Mouse (Mus musculus) kidney, postnatal 36 days (tissue): Measurements from ENCODE around the gene Nkd1.

Source experiments
- DNase-seq, 2 experiments: peaks; one replicate each; pipeline ENCODE4 v3.0.0; 2021 to 2022; ENCODE audit warnings: mixed read lengths in 2 of 2

Gene Nkd1

DNA sequence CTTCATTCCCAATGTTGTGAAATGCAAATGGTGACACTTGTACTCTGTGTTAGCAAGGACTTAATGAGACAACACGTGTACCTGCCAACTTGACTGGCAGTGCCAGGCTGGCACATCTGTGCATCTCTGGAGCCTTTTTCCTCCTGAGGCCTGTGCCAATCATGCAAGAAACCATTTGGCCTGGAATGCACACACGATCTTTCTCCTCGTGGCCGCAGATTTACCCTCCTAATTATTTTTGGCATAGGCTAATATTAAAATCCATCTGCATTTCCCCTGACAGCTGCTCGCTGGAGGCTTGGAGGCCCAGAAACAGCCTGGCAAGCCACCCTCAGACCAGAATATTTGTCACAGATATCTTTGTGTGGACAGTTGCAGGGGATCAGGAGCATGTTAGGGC lies 56.5 kb downstream of the Nkd1 start:
- no peak for DNase-seq

DNA sequence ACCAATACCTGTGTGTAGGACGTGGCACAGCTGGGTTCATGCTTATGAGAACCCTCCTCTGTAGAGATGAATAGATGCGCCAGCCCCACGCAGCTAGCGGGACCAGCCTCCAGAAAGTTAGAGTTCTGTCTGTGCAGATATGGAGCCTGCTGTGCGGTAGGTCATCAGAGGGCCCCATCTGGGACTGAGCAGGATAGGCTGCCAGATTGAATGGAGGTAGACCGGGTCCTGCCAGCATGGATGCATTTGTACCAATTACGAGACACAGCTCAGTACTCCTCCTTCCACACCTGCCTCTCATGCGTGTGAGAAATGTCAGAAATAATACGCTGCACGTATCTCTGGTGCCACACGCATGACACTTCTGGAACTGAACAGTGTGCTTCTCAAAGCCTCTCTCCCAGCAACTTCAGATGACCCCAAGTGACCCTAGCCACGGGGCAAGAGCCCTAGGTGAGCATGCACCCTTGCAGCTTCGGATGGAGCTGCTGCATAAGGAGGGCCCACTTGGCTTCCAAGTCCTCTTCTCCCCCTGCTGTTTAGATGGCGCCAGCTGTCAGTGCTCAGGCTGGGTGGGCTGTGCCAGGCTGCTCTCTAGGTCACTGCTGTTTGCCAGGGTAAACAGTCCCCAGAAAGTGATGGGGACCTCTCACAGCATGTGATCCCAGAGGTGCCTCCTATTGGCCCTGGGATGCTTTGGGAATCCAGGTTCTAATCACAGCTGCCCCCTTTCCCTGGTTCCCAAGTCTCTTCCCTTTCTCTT lies 57.4 kb downstream of the Nkd1 start:
- DNase-seq = no peak

DNA sequence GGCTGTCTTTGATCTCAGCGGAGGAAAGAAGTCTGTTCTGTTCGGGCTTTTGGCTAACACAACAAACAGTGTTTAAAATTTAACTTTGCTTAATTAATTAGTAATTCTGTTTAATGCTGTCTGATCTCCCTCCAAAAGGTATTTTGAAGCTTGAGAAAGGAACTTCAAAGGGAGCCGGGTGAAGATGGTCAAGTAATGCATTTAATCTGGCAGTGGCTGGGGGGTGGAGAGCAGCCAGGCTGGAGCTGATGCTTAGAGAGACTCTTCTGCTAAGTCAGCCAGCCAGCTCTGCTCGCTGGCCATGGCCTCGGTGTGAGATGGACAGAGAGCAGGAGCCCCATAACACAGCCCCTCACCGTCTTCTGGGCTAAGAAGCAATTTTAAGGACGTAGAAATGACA lies 58.1 kb downstream of the Nkd1 start:
- DNase-seq = peak; percentile 51 to 72

DNA sequence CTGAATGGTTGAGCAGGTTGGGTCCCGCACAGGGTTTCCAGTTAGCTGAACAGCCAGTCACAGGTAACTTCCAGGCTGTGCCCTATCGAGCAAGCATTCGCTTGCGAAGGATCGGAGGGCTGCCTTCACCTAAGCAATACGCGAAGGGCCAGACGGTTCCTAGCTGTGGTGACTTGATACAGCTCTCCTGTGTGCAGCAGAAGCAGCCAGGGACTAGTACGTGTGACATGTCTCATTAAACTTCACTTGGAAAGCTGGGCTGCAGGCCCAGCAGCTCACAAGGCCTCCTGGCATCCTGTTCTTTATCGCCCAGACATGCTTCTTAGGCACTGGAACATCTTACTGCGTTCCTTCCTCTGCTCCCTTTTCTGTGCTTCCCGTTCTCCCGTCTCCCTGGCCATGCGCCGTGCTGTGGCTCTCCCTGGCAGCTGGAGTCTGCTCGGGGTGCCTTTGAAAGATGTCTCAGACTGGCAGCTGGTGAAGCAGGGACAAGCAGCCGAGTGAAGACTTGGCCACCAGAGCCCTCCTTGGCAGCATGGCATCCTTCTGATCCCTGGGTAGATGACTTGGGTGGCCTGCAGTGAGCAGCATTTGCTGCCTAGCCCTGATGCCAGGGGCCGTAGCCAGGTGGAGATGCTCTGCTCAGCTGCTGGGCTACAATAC lies 58.6 kb downstream of the Nkd1 start:
- DNase-seq = no peak

DNA sequence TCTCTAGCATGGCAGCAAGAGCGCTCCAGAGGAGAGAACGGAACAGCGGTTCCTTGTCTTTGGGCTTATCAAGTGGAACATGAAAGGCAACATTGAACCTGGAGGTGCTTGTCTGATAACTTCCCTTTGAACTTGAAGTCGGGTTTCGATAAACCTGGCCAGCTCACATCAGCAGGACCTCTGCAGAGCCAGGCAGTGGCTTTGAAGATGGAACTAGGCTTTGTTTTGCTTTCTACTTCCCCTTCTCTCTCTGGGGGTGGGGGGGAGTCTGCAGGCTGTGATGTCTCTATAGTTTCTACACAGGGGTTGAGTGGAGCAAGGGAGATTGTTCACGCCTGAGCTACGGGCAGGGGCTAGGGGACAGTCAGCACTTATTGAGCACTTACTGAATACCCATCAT lies 59.6 kb downstream of the Nkd1 start:
- no peak for DNase-seq

DNA sequence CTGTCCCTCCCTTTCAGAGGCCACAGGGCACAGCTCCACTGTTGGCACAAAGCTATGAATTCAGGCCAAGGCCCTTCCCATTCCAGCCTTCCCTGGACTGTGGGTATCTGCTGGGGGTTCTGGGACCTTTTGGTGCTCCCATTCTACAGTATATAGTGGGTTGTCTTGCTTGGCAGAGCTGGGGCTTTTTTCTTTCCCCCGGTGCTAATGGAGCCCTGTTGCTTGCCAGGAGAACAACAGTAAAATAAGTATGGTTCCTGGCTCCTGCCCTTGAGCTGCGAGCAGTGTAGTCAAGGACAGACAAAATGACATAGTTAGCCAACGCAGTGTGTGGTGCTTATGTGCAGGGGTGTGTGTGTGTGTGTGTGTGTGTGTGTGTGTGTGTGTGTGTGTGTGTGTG lies 62.7 kb downstream of the Nkd1 start:
- no peak for DNase-seq

DNA sequence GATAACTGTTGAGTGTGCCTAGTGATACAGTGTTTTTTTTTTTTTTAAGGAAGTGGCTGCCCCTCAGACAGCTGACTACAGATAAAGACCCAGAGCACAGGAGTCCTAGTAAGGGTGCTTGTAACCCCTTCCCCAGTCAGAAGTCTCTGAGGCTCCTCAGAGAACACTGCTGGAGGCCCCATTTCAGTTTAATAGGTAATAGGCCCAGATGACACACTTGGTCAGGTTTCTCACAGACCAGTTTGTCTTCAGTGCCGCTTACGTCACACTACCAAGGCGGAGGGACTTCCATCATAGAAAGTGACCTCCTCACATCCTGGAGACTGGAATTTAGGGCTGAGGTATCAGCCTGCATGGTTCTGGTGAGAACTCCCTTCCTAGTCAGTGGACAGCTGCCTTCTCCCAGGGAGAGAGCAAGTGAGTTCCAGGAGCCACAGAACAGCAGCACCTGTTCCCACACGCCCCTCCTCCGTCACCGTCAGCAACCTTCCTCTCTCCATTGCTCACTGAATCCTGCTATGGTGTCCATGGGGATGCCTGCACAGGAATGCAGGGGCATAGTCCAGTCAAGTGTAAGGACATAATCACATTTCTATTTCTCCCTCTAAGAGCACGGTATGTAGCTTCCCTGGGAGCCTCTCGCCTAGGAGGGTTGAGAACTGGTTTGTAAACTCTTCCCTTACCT lies 67.2 kb downstream of the Nkd1 start:
- no peak for DNase-seq

DNA sequence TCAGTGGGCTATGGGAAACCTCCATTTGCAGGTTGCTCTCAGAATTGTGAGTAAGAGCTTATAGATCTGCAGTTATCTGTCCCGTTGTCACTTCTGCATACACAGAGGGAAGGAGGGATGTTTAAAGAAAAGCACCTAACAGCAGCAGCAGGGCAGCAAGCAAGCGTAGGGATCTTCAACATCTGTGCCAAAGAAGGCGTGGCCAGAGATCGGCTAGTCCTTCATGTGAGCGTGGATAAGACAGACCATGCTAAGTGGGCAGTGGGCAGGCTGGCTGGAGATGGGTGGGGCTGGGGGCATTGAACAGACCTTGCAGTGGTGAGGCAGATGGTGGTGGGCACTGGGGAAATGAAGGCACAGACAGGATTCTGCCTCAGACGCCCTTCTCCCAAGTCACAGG lies 69.1 kb downstream of the Nkd1 start:
- DNase-seq = peak in 1 of 2 experiments; percentile 19

DNA sequence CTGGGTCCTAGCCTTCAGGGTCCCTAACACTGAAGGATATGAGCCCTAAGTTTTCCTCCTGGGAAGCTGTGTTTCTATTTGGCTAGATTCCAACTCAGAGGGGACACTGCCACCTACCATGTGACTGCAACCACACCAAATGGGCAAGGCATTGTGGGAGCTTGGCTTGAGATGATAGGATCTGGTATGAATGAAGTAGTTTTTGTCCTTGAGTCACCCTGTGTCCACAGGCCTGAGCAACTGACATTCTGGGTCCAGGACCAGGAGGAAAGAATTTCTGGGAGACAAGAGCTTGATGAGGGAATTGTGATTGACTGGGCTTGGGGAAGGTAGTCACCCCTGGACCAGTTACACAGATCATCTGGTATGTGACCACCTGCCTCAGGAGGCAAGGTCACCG lies 72.8 kb downstream of the Nkd1 start:
- DNase-seq = no peak

DNA sequence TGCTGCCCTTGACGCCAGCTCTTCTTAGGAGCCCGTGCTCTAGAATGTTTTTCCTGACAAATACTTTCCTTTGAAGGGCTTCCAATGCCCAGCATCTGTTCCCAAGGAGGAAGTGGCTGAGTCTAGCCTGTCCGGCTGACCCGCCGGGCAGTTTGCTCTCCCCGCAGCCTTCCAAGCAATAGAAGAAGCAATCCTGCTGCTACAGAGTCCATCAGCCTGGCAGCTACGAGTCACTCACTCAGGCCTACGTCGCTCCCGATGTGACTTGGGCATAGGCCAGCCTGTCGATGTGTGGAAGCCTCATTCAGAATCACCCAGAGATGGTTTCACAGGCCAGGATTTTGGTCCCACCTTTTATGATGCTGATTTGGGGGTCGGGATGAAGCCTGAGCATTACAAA lies 74.9 kb downstream of the Nkd1 start:
- no peak for DNase-seq

DNA sequence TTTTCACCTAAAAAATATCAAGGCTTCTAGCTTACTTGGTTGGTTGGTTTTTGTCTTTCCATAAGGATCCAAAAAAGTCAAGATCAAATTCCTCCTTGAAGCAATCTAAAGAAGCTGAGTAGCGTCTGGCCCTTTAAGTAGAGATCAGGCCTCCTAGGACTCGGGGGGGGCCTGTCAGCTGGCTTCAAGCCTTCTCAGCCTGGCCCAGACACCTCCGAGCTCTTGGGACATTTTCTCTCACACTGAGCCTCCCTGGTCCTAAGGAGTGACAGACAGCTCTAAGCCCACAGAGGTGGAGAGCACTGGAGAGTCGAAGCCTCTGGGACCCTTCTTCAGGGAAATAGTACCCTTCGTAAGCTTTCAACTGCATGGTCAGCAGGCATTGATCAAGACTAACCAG lies 77.4 kb downstream of the Nkd1 start:
- DNase-seq = no peak

DNA sequence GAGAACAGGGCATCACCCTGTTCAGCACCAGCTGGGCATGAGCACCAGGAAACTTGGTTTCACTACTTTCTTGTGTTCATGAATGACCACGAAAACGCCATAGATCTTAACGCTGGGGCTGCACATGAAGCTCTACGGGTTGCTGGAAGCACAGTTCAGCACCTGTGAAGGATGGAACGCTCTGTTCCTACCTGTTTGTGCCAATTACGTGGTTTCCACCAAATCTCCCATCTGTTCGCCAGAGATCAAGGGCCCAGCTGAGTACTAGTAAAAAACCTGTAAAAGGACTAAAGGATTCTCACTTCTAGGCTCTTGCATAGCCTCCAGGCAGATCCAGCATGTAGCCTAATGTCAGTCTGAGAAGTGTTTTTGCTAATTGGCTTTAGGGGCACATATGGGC lies 78.3 kb downstream of the Nkd1 start:
- no peak for DNase-seq

DNA sequence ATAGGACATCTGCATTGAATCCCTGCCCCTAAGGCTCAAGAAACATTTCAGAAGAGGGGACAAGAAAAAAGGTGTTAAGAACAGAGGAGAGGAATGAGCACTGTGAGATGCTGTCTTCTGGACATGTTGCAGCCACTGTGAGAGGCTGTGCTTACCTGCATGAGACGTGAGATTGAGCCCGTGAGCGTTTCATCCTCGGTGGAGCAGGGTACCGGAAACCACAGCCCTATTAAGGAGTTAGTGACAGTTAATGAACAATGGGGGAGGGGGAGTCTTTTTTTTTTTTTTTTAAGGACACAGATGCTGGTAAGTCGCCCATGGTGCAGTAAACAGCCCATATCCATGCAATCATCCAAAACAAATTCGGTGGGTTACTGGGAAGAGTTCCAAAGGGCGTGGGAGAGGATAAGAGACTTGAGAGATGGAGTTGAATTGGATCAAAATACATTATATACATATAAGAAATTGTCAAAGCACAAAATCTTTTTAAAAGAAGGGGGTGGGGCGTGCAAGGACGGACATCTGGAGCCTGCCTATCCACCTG lies 82.4 kb downstream of the Nkd1 start:
- DNase-seq = no peak

DNA sequence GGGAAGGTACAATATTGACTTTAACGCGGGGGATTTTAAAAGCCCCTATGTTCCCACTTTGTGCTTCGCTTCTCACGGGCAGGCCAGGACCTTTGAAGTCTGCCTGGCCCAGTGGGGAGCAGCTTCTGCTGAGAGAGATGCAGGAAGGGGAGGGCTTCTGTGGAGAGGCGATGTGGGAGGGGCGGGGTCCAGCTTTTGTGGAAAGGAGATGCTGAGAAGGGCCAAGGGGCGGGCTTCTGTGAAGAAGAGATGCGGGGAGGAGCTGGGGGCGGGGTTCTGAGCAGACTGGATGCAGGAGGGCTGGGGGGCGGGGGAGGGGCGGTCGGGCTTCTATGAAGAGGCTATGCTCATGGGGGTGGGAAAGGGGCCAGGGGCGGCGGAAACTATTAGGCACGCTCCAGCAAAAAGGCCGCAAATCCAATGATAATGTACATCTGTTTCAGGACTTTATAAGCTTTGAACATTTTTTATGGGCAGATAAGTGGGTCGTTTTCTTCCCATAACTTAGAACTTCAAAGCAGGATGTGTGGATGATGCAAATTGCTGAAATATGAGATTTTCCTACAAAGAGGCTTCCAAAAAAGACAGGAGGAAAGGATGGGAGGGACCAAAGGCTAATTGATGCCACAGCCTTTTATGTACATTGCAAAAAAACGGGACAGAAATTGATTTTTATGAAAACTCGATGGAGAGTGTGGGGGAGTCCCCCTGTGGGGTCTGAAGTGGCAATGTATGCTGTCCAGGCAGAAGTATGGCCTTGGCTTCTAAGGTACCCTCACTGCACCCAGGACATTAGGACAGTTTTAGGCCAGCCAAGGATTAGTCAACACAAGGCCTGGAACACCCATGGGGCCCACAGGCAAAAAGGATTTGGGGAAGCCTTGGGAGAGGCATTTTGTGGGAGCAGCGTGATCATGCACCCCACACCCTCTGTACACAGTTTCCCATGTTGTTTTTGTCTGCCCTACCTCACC lies 83.2 kb downstream of the Nkd1 start:
- DNase-seq = peak; percentile 46 to 62

DNA sequence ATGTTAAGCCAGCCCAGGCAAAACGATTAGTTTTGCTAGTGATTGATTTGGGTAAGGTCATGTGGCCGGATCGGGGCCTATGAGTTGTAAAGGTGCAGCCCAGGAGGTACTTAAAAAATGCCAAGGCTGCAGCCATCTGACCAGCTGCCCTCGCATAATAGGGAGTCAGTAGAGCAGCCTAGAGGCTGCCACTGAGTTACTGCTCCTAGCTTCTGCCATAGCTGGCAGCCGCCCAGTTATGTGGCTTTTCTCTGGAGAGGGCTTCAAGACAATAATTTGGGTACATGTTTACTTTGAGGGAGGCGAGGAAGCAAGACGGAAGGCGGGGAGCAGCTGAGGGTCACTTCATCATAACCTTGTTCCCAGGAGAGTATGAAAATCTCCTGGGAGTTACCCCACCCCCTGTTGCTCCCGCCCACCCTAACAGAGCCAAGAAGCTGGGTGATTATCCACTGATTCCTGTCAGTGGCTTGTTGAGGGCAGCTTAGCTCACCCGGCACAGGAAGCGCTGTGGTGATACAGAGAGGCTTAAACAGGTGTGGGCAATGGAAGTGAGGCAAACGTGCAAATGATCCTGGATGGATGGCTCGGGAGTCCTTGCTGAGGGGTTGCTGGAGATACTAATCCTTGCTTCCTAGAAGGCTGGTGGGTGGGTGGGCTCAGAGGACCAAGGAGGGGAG lies 84.3 kb downstream of the Nkd1 start:
- DNase-seq = peak in 1 of 2 experiments; percentile 24

DNA sequence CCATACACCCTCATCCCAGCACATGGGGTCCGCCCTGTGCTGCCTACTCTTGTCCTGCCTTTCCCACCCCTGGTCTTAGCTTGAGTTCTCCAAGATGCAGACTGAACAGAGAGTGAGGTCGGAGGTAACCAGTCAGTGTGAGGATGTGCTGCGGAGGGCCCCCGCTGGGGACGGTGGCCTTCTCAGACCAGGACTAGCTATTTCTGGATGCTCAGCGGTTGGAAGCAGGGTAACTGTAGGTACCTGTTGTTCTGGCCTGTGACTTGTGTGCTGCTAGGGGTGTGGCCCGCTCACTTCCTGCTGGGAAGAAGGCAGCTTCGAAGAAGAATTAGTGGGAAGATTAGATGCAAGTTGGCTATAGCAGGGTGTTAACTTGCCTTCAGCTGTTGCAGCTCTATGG lies 87.9 kb downstream of the Nkd1 start:
- DNase-seq = no peak

DNA sequence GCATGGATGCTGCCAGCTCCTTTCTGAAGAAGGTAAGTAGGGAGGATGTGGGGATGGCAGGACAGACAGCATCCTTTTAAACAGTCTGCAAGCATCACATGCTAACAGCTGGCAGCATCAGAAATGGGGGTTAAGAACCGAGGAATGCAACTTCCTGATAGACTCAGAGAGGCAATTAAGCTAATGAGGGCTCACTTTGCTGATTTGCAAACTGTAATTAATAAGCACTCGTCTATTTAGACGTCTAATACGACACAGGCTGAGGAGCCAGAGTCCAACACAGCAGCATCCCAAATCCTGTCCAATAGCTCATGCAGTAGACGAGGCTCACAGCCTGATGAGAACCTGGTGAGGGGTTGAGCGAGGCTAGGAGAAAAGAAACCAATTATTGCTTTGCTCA lies 89.1 kb downstream of the Nkd1 start:
- DNase-seq = no peak

DNA sequence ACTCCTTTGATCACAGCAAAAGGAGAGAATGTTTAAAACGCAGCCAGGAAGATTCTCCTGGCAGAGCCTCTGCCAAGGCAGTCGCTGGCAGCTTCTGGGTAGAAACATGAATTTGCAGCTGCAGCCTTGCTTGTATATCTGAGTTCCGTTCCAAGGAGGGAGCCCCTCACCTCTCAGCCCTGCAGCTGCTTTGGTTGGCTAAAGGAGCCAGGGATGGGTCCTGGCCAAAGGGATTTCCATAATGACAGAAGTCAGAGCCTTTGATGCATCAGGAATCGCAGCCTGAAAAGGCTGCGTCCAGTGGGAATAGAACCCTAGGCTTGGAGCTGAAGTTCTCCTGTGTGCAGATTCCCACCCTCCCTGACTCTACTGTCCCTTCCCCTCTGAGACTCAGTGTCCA lies 93.8 kb downstream of the Nkd1 start:
- no peak for DNase-seq

DNA sequence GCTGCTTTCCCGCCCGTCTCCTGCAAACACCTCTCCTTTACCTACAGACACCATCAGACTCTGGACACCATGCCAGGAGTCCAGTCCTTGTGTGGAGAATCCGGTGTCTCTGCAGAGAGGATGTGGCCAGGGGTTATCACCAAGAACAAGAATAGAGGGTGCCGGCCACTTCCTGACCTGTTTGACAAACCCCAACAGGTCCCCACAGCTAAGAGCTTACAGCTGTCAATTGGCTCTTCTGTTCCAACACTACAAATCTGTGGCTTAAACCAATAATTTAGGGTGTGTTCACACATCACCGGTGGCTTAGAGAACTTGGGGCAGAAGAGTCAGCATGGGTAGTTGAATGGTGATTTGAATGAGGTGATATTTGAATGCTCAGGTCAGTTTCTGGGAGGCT lies 97.5 kb downstream of the Nkd1 start:
- DNase-seq = no peak

DNA sequence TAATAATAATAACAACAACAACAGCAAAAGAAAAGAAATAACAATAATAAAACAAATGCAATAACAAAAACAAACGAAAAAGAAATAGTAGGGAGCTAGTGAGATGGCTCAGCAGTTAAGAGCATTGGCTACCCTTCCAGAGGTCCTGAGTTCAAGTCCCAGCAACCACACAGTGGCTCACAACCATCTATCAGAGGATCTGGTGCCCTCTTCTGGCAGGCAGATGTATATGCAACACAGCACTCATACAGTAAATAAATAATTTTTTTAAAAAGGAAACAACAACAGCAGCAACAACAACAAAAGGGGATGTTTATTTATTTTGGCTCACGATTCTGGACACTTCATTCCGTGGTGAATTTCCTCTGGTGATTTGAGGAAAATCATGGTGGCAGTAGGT lies 98.4 kb downstream of the Nkd1 start:
- peak in 1 of 2 experiments; percentile 51 for DNase-seq

DNA sequence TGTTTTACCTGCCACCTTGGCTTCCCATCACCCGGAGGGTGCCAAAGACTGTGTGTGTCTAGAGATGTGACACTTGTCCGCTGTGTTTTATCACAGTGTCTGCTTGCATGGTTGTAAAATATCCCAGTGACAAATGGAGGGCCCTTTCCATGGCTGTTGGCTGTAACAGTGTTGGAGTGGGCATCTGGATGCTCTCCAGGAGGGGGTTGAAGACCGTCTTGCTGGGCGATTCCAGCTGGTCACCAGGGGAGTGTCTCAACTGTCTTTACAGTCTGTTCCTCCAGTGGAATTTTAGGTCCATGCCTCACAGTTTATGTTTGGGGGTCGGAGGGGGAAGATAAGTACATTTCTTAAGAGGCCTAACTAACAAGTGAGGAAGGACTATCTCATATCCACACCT lies 99.8 kb downstream of the Nkd1 start:
- DNase-seq = no peak

DNA sequence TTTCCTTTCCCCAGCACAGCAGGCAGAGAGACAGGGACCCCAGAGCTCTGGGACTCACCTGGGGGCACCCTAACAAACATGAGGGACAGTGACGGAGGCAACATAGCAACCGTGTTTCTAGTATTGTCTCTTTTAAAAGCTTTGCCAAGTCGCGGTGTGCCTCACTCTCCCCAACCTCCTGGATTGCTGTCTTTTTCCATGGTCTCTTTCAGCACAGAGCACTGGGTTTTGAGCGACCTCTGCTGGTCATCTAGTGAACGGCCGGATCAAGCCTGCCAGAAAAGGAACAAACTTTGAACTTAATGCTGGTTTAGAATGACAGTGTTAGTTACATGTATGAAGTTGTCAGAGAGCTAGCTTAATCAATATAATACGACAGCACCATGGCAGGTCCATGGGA lies 100.3 kb downstream of the Nkd1 start:
- peak; percentile 68 to 88 for DNase-seq
